Mouse (Mus musculus) forebrain, embryonic 14.5 days (tissue): ENCODE data around the gene Lrrc29. TPM values are rescaled to one million over a fixed set of nuclear protein-coding genes. Genes with fewer than 3 reads are reported as not detected.

Experiments used
- ATAC-seq: fragments of 200-750 bp; cut with Nextera tagmentation; 2 replicates; pipeline ENCODE4 v1.8.0; 2017; ENCODE audit warnings: mild to moderate bottlenecking, moderate library complexity
- DNase-seq: peaks from one replicate; pipeline ENCODE4 v3.0.0-alpha.2; 2015; ENCODE audit warnings: low spot score
- H3K27ac ChIP-seq: fragments of 300-500 bp; sonication (generic); 2 replicates; pipeline ENCODE4 v1.5.1; 2014; ENCODE audit warnings: low read depth, mild to moderate bottlenecking, control low read depth, low read length, moderate library complexity
- H3K27me3 ChIP-seq: fragments of 300-500 bp; sonication (generic); replicated peaks from 2 replicates; pipeline ENCODE4 v1.6.1; 2014; ENCODE audit warnings: low read length, control low read depth, mixed read lengths; ENCODE audit not compliant: control insufficient read depth, insufficient read depth
- H3K36me3 ChIP-seq: fragments of 300-500 bp; sonication (generic); 2 replicates; pipeline ENCODE4 v1.6.1; 2014; ENCODE audit warnings: low read length, control low read depth; ENCODE audit not compliant: control insufficient read depth, insufficient read depth
- H3K4me1 ChIP-seq: fragments of 300-500 bp; sonication (generic); 2 replicates; pipeline ENCODE4 v1.6.1; 2014; ENCODE audit warnings: antibody characterized with exemption, low read length, control low read depth; ENCODE audit not compliant: control insufficient read depth, insufficient read depth
- H3K4me2 ChIP-seq: fragments of 300-500 bp; sonication (generic); 2 replicates; pipeline ENCODE4 v1.6.1; 2014; ENCODE audit warnings: mild to moderate bottlenecking, control low read depth, low read length
- H3K4me3 ChIP-seq: fragments of 300-500 bp; sonication (generic); 2 replicates; pipeline ENCODE4 v1.5.1; 2014; ENCODE audit warnings: low read depth, low read length, control low read depth
- H3K9ac ChIP-seq: fragments of 300-500 bp; sonication (generic); 2 replicates; pipeline ENCODE4 v1.6.1; 2014; ENCODE audit warnings: mild to moderate bottlenecking, low read length, control low read depth, moderate library complexity
- H3K9me3 ChIP-seq: fragments of 300-500 bp; sonication (generic); replicated peaks from 2 replicates; pipeline ENCODE4 v1.6.1; 2016; ENCODE audit warnings: low read length, control low read depth, mixed read lengths; ENCODE audit not compliant: control insufficient read depth
- WGBS: fragments of 180-500 bp; shearing (Covaris S2); extraction: QIAGEN DNeasy Blood & Tissue Kit; methylation state at CpG from one replicate; pipeline ENCODE4 v1.1.7; 2014; 5-methylcytosine and 5-hydroxymethylcytosine counted together
- polyA plus RNA-seq: library from polyadenylated mRNA; unstranded; fragments of >200 nt; fragmentation: Nextera tagmentation; extraction: Ambion mirVana; gene quantifications from 2 replicates; pipeline ENCODE4 v1.2.1, GENCODE M21; 2014

The Lrrc29 gene
- polyA plus RNA-seq, 1 experiment from 2014 or later, result 0.93 TPM

DNA sequence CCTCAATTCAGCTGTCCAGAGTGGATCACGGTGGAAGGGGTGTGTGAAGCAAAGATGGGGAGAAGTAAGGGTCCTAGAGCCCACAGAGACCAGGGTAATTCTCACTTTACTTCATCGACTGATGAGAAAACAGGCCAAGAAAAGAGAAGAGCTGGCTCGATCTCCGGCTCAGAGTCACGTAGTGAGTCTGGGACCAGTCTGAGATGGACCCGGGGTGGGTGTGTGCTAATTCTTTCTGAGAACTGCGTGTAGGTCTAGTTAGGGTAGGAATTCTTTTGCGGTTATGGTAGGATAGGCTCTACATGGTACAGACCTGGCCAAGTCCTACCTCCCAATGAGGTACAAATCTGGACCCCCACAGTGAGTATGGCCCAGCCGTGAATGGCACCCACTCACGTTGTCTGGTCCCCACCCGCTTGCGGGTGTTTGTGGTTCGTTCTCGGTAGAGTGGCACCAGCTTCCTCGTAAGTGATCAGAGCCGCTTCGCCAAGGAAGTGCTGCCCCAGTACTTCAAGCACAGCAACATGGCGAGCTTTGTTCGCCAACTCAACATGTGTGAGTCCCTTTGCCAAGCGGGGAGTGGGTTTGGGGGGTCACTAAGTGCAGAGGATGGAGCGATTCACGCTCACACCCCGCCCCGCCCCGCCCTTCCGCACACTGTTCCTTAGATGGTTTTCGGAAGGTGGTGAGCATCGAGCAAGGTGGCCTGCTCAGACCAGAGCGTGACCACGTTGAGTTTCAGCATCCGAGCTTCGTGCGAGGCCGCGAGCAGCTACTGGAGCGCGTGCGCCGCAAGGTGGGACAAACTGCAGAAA lies 55.8 kb downstream of the Lrrc29 start:
- H3K27me3 ChIP-seq, result peaks cover 97% of the 10 kb centered on the region
- no peaks in the 10 kb centered on the region for H3K9me3 ChIP-seq
- no peaks in the 10 kb centered on the region for H3K36me3 ChIP-seq
- H3K4me2 ChIP-seq, result peak overlapping the region; percentile 69
- peak overlapping the region; percentile 45 for H3K4me3 ChIP-seq
- H3K27ac ChIP-seq, result no peak overlapping the region
- 0 out of 2 replicates have a peak, but pooled peaks cover 3% of the 10 kb centered on the region for H3K4me1 ChIP-seq
- H3K9ac ChIP-seq, result no peak overlapping the region
- no peak for DNase-seq
- WGBS, result 2% methylated on average over 39 of the region's 39 CpGs
- no peak for ATAC-seq

DNA sequence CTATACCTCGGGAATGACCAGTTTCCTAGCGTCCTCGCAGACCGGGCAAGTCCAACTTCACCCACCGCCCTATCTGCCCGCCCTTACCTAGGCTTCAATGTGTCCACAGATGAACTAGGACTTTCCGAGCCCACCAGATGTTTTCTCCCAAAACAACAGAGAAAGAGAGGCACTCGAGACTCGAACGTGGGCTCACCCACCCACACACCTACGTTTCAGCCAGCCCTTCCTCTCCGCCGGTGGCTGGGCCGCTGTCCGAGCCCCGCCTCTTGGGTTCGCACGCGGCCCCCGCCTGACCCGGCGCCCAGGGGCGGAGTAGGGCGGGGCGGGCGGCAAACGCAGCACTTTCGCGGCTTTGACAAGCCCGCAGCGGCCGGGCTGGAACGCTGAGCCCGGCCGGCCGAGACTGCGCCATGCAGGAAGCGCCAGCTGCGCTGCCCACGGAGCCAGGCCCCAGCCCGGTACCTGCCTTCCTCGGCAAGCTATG lies 56.6 kb downstream of the Lrrc29 start, which contains the start of gene Hsf4:
Gene Hsf4 (plus strand): TSS at position 341 of the 487 bp plus-strand sequence.
- peak within 1 kb of the TSS; percentile 45 for H3K4me3 ChIP-seq
- DNase-seq (no peak), ATAC-seq (no peak)
- peak within 1 kb of the TSS; percentile 69 for H3K4me2 ChIP-seq
- H3K36me3 ChIP-seq, result no peaks in the 10 kb centered on the region
- H3K4me1 ChIP-seq, result peaks cover 5% of the 10 kb centered on the region; the same call in 1 of the 2 replicates
- WGBS, result 1% methylated on average over 39 of the region's 42 CpGs
- no peak within 1 kb of the TSS for H3K27ac ChIP-seq
- no peaks in the 10 kb centered on the region for H3K9me3 ChIP-seq
- peaks cover 96% of the 10 kb centered on the region for H3K27me3 ChIP-seq
- peak within 1 kb of the TSS; percentile 58 for H3K9ac ChIP-seq

DNA sequence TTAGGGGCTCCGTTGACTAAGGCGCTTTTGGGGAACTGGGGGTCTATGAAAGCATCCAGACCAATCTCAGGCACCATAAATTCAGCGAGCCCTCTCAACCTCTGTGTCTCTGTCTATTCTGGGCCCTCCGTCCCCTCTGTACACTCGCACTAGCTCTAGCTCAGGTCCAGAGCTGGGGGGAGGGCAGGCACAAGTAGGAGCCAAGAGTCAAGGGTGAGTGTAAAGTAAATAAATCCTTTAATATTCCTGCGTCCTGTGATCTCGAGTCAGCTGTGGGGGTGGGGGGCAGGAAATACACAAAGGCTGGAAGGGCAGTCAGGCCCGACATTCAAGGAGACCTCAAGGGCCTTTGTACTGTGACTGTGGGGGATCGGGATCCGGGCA lies 57.0 kb downstream of the Lrrc29 start:
- H3K4me2 ChIP-seq, result peak overlapping the region; percentile 69
- no peaks in the 10 kb centered on the region for H3K9me3 ChIP-seq
- H3K9ac ChIP-seq, result peak overlapping the region; percentile 58
- under 1% methylated on average over 10 of the region's 10 CpGs for WGBS
- no peak overlapping the region for H3K27ac ChIP-seq
- peaks cover 95% of the 10 kb centered on the region for H3K27me3 ChIP-seq
- peak; percentile 26; the same call in 1 of the 2 replicates for ATAC-seq
- DNase-seq, result no peak
- H3K4me1 ChIP-seq, result peaks cover 5% of the 10 kb centered on the region; the same call in 1 of the 2 replicates
- H3K36me3 ChIP-seq, result no peaks in the 10 kb centered on the region
- peak overlapping the region; percentile 45 for H3K4me3 ChIP-seq

DNA sequence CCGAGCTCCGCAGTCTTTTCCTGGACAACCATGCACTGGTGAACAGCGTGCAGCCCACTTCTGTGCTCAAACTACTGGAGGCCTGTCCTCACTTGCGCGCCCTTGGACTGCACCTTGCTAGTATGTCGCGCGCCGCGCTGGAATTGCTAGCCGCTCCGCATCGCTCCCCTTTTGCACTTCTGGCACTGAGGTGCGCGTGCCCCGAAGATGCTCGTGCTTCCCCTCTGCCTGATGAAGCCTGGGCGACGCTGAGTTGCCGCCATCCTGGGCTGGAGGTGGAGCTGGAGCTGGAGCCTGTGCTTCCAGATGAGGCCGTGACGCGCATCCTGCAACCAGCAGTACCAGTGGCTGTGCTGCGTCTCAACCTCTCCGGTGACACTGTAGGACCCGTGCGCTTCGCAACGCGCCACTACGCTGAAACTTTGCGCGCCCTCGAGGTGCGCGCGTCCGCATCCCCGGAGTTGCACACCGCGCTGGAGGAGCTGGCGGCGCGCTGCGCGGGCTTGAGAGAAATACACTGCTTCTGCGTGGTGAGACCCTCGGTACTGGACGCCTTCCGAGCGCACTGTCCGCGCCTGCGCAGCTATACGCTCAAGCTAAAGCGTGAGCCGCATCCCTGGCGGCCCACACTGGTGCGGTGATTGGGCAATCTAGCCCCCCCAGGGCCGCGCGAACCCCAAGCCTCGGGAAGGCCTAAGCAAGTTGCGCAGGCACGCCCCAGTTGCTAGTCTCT lies 57.6 kb downstream of the Lrrc29 start:
- Histone ChIP-seq H3K27me3 (peaks cover 95% of the 10 kb centered on the region), H3K4me3 (peak overlapping the region; percentile 45), H3K4me2 (peak overlapping the region; percentile 69), H3K36me3 (no peaks in the 10 kb centered on the region), H3K9me3 (no peaks in the 10 kb centered on the region), H3K9ac (peak overlapping the region; percentile 58), H3K4me1 (peaks cover 5% of the 10 kb centered on the region; the same call in 1 of the 2 replicates), H3K27ac (no peak overlapping the region)
- whole genome bisulfite sequencing, result under 1% methylated on average over 65 of the region's 65 CpGs
- DNase-seq (peak; percentile 95), ATAC-seq (peak; percentile 85)

DNA sequence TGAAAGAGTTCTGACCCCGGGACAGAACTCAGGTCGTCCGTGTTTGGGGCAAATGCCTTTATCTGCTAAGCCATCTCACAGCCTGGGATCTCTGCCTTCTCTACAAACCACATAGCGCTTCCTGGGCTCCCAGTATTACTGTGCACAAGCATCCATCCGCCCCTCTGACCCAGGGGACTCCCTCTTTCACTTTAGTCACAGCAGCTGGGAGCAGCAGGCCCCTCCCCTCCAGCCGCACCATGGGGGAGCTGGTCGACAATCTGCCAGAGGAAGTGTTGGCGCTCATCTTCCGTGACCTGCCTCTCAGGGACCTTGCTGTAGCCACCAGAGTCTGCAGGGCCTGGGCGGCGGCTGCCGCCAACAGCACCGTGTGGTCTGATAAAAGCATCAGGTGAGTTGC lies 59.3 kb downstream of the Lrrc29 start:
- no peak overlapping the region for H3K27ac ChIP-seq
- DNase-seq, result no peak
- WGBS, result 7% methylated on average over 13 of the region's 13 CpGs
- no peak overlapping the region for H3K9ac ChIP-seq
- no peak overlapping the region for H3K4me3 ChIP-seq
- no peak for ATAC-seq
- peaks cover 88% of the 10 kb centered on the region for H3K27me3 ChIP-seq
- H3K4me2 ChIP-seq, result no peak overlapping the region
- H3K4me1 ChIP-seq, result peaks cover 5% of the 10 kb centered on the region; the same call in 1 of the 2 replicates
- H3K9me3 ChIP-seq, result no peaks in the 10 kb centered on the region
- no peaks in the 10 kb centered on the region for H3K36me3 ChIP-seq

DNA sequence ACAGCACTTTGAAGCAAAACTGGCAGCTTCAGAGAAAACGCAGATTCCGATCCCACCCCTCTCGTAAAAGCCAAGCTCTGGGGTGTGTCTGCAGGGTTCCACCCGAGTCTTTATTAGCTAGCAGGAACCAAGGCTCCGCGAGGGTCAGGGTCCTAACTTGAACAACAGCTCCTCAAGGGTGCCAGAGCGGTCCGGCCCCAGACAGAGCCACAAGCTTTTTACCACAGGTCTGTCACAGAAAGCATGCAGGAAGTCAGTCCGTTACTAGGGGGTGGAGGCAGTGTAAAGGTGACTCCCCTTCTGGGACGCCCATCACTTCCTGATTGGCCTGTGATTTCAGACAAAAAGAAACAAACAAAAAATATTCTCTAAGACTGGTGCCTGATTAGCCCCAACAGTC lies 61.0 kb downstream of the Lrrc29 start:
- ATAC-seq (no peak), DNase-seq (no peak)
- no peak overlapping the region for H3K9ac ChIP-seq
- peaks cover 84% of the 10 kb centered on the region for H3K27me3 ChIP-seq
- H3K9me3 ChIP-seq, result no peaks in the 10 kb centered on the region
- WGBS, result 17% methylated on average over 10 of the region's 10 CpGs
- H3K4me3 ChIP-seq, result peak overlapping the region; percentile 52; the same call in 1 of the 2 replicates
- peak overlapping the region; percentile 83; the same call in 1 of the 2 replicates for H3K4me2 ChIP-seq
- H3K27ac ChIP-seq, result no peak overlapping the region
- H3K36me3 ChIP-seq, result no peaks in the 10 kb centered on the region
- peaks cover 5% of the 10 kb centered on the region; the same call in 1 of the 2 replicates for H3K4me1 ChIP-seq

DNA sequence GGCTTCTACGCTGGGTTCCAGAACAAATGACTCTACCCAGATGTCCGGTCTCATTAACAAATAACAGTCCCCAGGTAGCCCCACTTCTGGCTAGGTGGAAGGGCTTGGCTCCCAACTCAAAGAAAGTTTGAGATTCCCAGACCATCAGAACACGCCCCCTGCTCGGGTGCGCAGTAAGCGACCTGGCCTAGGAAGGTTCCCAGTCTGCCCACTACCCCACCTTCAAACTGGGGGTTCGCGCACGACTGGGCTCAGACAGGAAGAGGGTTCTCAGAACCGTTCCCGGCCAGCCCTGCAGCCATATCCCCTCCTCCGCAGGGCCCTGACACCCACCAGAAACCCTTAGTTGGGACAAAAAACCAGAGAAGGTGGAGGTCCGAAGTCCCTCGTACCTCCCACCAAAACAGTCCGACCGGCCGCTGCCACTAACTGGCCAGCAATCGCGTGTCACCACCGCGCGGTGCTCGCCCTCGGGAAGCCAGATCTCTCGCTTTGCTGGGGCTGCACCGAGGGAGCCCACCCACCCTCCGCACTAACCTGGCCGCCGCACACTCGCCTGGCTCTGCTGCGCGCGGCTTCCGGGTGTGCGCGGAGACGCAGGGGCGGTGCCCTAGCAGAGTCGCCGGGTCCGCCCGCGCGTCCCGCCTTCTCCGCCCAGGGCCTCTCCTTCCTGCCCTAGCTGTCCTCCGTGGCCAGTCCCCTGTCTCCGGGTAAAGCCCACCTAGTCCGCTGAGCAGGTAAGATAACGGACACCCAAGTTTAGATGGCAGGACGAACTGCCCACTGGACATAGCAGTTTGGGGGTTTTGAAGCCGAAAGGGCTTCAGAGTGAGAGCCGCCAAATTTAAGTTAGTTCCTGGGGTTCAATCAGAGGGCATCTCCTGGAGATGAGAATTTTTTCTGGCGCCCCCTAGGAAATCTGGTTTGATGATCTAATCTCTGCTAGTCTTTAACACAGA lies 61.8 kb downstream of the Lrrc29 start, which contains the start of the genes Tradd and Fbxl8:
Gene Tradd (minus strand): TSS at position 586 of the 959 bp plus-strand sequence.
Gene Fbxl8 (plus strand): TSS at position 625 of the 959 bp plus-strand sequence.
- Histone ChIP-seq H3K36me3 (no peaks in the 10 kb centered on the region), H3K9me3 (no peaks in the 10 kb centered on the region), H3K4me2 (peak within 1 kb of the TSS; percentile 83), H3K27me3 (peaks cover 84% of the 10 kb centered on the region), H3K9ac (peak within 1 kb of the TSS; percentile 68), H3K4me1 (peaks cover 6% of the 10 kb centered on the region; the same call in 1 of the 2 replicates), H3K4me3 (peak within 1 kb of the TSS; percentile 52), H3K27ac (no peak within 1 kb of the TSS)
- DNase-seq (peak; percentile 52), ATAC-seq (peak; percentile 38)
- WGBS, result 2% methylated on average over 54 of the region's 54 CpGs
